Mouse (Mus musculus) olfactory bulb, adult 2 months (tissue): Measurements from ENCODE around the gene Abr. TPM values are rescaled to one million over a fixed set of nuclear protein-coding genes. Genes with fewer than 3 reads are reported as not detected.

Experiments
- H3K27ac ChIP-seq: fragments of 200-500 bp; 2 replicates; pipeline ENCODE4 v1.5.1; 2012; ENCODE audit warnings: low read depth, low read length; ENCODE audit not compliant: insufficient read depth
- H3K4me1 ChIP-seq: fragments of 200-500 bp; 2 replicates; pipeline ENCODE4 v1.6.1; 2012; ENCODE audit warnings: low read length; ENCODE audit not compliant: control insufficient read depth, insufficient read depth
- H3K4me3 ChIP-seq: fragments of 200-500 bp; 2 replicates; pipeline ENCODE4 v1.5.1; 2012; ENCODE audit warnings: mild to moderate bottlenecking, low read depth, low read length, moderate library complexity; ENCODE audit not compliant: insufficient read depth
- CTCF ChIP-seq: fragments of 200-500 bp; IDR thresholded peaks from 2 replicates; pipeline ENCODE4 v1.5.1; 2012; ENCODE audit warnings: low read depth, mild to moderate bottlenecking, low read length, moderate library complexity; ENCODE audit not compliant: insufficient read depth
- POLR2A ChIP-seq: fragments of 200-500 bp; IDR thresholded peaks from 2 replicates; pipeline ENCODE4 v1.6.1; 2012; ENCODE audit warnings: mild to moderate bottlenecking, low read depth, low read length, moderate library complexity; ENCODE audit not compliant: insufficient read depth
- whole genome bisulfite sequencing: fragments of 180-500 bp; shearing (Covaris S2); methylation state at CpG from one replicate; pipeline ENCODE4 v1.1.7; 2018; 5-methylcytosine and 5-hydroxymethylcytosine counted together
- polyA plus RNA-seq: library from polyadenylated mRNA; stranded (reverse); fragments of >200 nt; gene quantifications from 2 replicates; pipeline ENCODE4 v1.2.4, GENCODE M21; 2012; ENCODE audit warnings: low replicate concordance; ENCODE audit not compliant: missing spikeins, insufficient read depth, insufficient read length

Abr gene
- polyA plus RNA-seq, 1 experiment, result 244 TPM

- peaks cover 21% of the 10 kb centered on the region for H3K4me1 ChIP-seq
- no peak for TF ChIP-seq POLR2A
- no peak for TF ChIP-seq CTCF
- 69% methylated on average over 3 of the region's 3 CpGs for WGBS
- no peak overlapping the region for H3K27ac ChIP-seq
- H3K4me3 ChIP-seq, result no peak overlapping the region
These were observed 105.2 kb downstream of the Abr start for GRCm38 (mm10) chr11:76516951-76517350.

GRCm38 (mm10) chr11:76515123-76515522 lies 107.0 kb downstream of the Abr start:
- H3K4me1 ChIP-seq, result peaks cover 24% of the 10 kb centered on the region
- TF ChIP-seq CTCF (no peak), POLR2A (no peak)
- no peak overlapping the region for H3K4me3 ChIP-seq
- WGBS, result 34% methylated on average over 11 of the region's 11 CpGs
- peak overlapping the region; percentile 64 for H3K27ac ChIP-seq

- peak; percentile 30; the same call in 1 of the 2 replicates for TF ChIP-seq CTCF
- no peak for TF ChIP-seq POLR2A
- 65% methylated on average over 4 of the region's 4 CpGs for WGBS
- no peak overlapping the region for H3K27ac ChIP-seq
- H3K4me3 ChIP-seq, result no peak overlapping the region
- peaks cover 35% of the 10 kb centered on the region for H3K4me1 ChIP-seq
These were observed 111.1 kb downstream of the Abr start for GRCm38 (mm10) chr11:76510977-76511376.

GRCm38 (mm10) chr11:76509751-76510723 lies 112.1 kb downstream of the Abr start:
- TF ChIP-seq CTCF, result no peak
- TF ChIP-seq POLR2A, result no peak
- WGBS, result 68% methylated on average over 13 of the region's 13 CpGs

GRCm38 (mm10) chr11:76508831-76509595 lies 113.1 kb downstream of the Abr start:
- H3K4me1 ChIP-seq, result peaks cover 41% of the 10 kb centered on the region
- H3K27ac ChIP-seq, result peak overlapping the region; percentile 97
- WGBS, result 45% methylated on average over 32 of the region's 32 CpGs
- H3K4me3 ChIP-seq, result peak overlapping the region; percentile 67
- TF ChIP-seq POLR2A (peak; percentile 65), CTCF (no peak)

More at GRCm38 (mm10) chr11:76509751-76510723, 112.1 kb downstream of the Abr start:
- Histone ChIP-seq H3K4me3 (no peak overlapping the region), H3K4me1 (peaks cover 38% of the 10 kb centered on the region), H3K27ac (peak overlapping the region; percentile 92)

- peak overlapping the region; percentile 67 for H3K4me3 ChIP-seq
- peak overlapping the region; percentile 97 for H3K27ac ChIP-seq
- peaks cover 46% of the 10 kb centered on the region for H3K4me1 ChIP-seq
- 18% methylated on average over 4 of the region's 4 CpGs for WGBS
- TF ChIP-seq CTCF, result no peak
- TF ChIP-seq POLR2A, result no peak
These were observed 114.0 kb downstream of the Abr start for GRCm38 (mm10) chr11:76508125-76508524.

GRCm38 (mm10) chr11:76507302-76508124 lies 114.6 kb downstream of the Abr start:
- peak overlapping the region; percentile 67 for H3K4me3 ChIP-seq
- 26% methylated on average over 8 of the region's 8 CpGs for WGBS
- H3K4me1 ChIP-seq, result peaks cover 50% of the 10 kb centered on the region
- peak overlapping the region; percentile 97 for H3K27ac ChIP-seq
- TF ChIP-seq CTCF, result no peak
- no peak for TF ChIP-seq POLR2A

GRCm38 (mm10) chr11:76506514-76507228 lies 115.4 kb downstream of the Abr start:
- Histone ChIP-seq H3K4me1 (peaks cover 50% of the 10 kb centered on the region), H3K4me3 (peak overlapping the region; percentile 26), H3K27ac (0 out of 2 replicates have a peak overlapping the region, but pooled peaks have one; percentile 97)
- TF ChIP-seq POLR2A, result no peak
- no peak for TF ChIP-seq CTCF
- 42% methylated on average over 5 of the region's 5 CpGs for WGBS
